Mouse (Mus musculus): ENCODE results near the gene Cwc27. TPM values are rescaled to one million over a fixed set of nuclear protein-coding genes. Genes with fewer than 3 reads are reported as not detected.

Cwc27 gene
- total RNA-seq, 2 experiments from 2014 or later = 23.1 to 25.5 TPM

- peak; percentile 20 for DNase-seq
Observed at GRCm38 (mm10) chr13:104610210-104611111, 206.5 kb downstream of the Cwc27 start.

- no peak for DNase-seq
Observed at GRCm38 (mm10) chr13:104608516-104608915, 208.4 kb downstream of the Cwc27 start.

- no peak for DNase-seq
Observed at GRCm38 (mm10) chr13:104606786-104607580, 210.0 kb downstream of the Cwc27 start.

GRCm38 (mm10) chr13:104605111-104605510 lies 211.8 kb downstream of the Cwc27 start:
- no peak for DNase-seq

GRCm38 (mm10) chr13:104602197-104602596 lies 214.7 kb downstream of the Cwc27 start:
- DNase-seq = no peak

GRCm38 (mm10) chr13:104601783-104602182 lies 215.2 kb downstream of the Cwc27 start:
- DNase-seq = peak; percentile 19

- DNase-seq = no peak
Observed at GRCm38 (mm10) chr13:104596199-104596598, 220.7 kb downstream of the Cwc27 start.

- DNase-seq = no peak
Observed at GRCm38 (mm10) chr13:104594820-104595351, 222.1 kb downstream of the Cwc27 start.

- no peak for DNase-seq
Observed at GRCm38 (mm10) chr13:104590931-104591330, 226.0 kb downstream of the Cwc27 start.

- DNase-seq = no peak
Observed at GRCm38 (mm10) chr13:104590097-104590607, 226.8 kb downstream of the Cwc27 start.

- DNase-seq = no peak
Observed at GRCm38 (mm10) chr13:104588383-104588782, 228.6 kb downstream of the Cwc27 start.

Other genes starting within 250 kb of the Cwc27 start
- gene Srek1ip1, start 24.7 kb downstream of the Cwc27 start, total RNA-seq (2021) = 10 to 100 TPM; 17.6 to 19.6 TPM
- under 1 TPM; 0.20 to 0.38 TPM for gene Shisal2b, start 46.8 kb upstream of the Cwc27 start, total RNA-seq (2021)
- gene Rgs7bp, start 237.8 kb upstream of the Cwc27 start, total RNA-seq (2021) = 1 to 10 TPM; 6.7 to 7.6 TPM